Mouse (Mus musculus) megakaryocyte, embryonic 14.5 days (primary cell): ENCODE data around the gene D1Ertd622e.

Experiments
- FLI1 ChIP-seq: IDR thresholded peaks from 2 replicates; pipeline ENCODE4 v1.6.1; 2012; ENCODE audit warnings: low read length, inconsistent platforms, mixed read lengths
- GATA1 ChIP-seq: IDR thresholded peaks from 3 replicates; pipeline ENCODE4 v1.6.1; 2012; ENCODE audit warnings: mixed read lengths, low read length, inconsistent platforms, borderline replicate concordance

- no peak for TF ChIP-seq GATA1
- no peak for TF ChIP-seq FLI1
Observed at GRCm38 (mm10) chr1:97650072-97650471, 11.8 kb downstream of the D1Ertd622e start.
